Mouse (Mus musculus): Measurements from ENCODE around the gene Olfr835. TPM values are rescaled to one million over a fixed set of nuclear protein-coding genes. Genes with fewer than 3 reads are reported as not detected.

Olfr835 gene
- polyA plus RNA-seq (2012; fragmentation: generic; extraction: Trizol), result not detected
- long read RNA-seq, experiment 1, result 0 reads
- long read RNA-seq, experiment 2, result 0 reads

- no peaks in the 10 kb centered on the region for H3K79me2 ChIP-seq (ENCODE audit: control insufficient read depth, insufficient read depth)
- no peaks in the 10 kb centered on the region for H3K36me3 ChIP-seq (ENCODE audit: control insufficient read depth, insufficient read depth)
- TF ChIP-seq USF1 (IDR thresholded peaks at IDR 0.05; ENCODE audit: low read depth) (no peak), MYOD1 (IDR thresholded peaks at IDR 0.05; ENCODE audit: control insufficient read depth, insufficient read length, low read depth) (no peak)
- no peak within 1 kb of the TSS for H3K4me3 ChIP-seq (ENCODE audit: insufficient read depth, poor library complexity, severe bottlenecking)
- H3K27me3 ChIP-seq (ENCODE audit: control insufficient read depth, insufficient read depth, insufficient read length), result no peaks in the 10 kb centered on the region
- no peak within 1 kb of the TSS for H3ac ChIP-seq (ENCODE audit: control insufficient read depth, insufficient read length, low read depth)
- no peaks in the 10 kb centered on the region for H3K79me3 ChIP-seq (ENCODE audit: low read depth)
Observed at GRCm38 (mm10) chr9:19032435-19032834, at the start of gene Olfr835. Gene Olfr835 (plus strand): TSS chr9:19032735.

GRCm38 (mm10) chr9:18987690-18988089 is 44.8 kb upstream of the Olfr835 start, which contains the start of gene Olfr834:
Gene Olfr834 (plus strand): TSS chr9:18987990.
- no peak within 1 kb of the TSS for H3ac ChIP-seq (ENCODE audit: control insufficient read depth, insufficient read length, low read depth)
- TF ChIP-seq MYOD1 (IDR thresholded peaks at IDR 0.05; ENCODE audit: control insufficient read depth, insufficient read length, low read depth), result no peak
- TF ChIP-seq CEBPB (IDR thresholded peaks at IDR 0.05; ENCODE audit: low read depth), result no peak
- TF ChIP-seq MYOG (IDR thresholded peaks at IDR 0.05; ENCODE audit: control insufficient read depth, extremely low read depth, insufficient read length), result no peak
- TF ChIP-seq MAX (IDR thresholded peaks at IDR 0.05), result no peak
- TF ChIP-seq FOSL1 (IDR thresholded peaks at IDR 0.05; ENCODE audit: insufficient read depth, low read length, poor library complexity, severe bottlenecking), result no peak
- no peak for TF ChIP-seq USF1 (IDR thresholded peaks at IDR 0.05; ENCODE audit: low read depth)
- TF ChIP-seq CTCF (IDR thresholded peaks at IDR 0.05; ENCODE audit: control insufficient read depth, insufficient read depth, insufficient read length), result no peak
- H3K79me2 ChIP-seq (ENCODE audit: control insufficient read depth, insufficient read depth), result no peaks in the 10 kb centered on the region
- H3K27me3 ChIP-seq (ENCODE audit: control insufficient read depth, insufficient read depth, insufficient read length), result no peaks in the 10 kb centered on the region
- H3K36me3 ChIP-seq (ENCODE audit: control insufficient read depth, insufficient read depth), result no peaks in the 10 kb centered on the region
- H3K4me3 ChIP-seq (ENCODE audit: insufficient read depth, poor library complexity, severe bottlenecking), result no peak within 1 kb of the TSS
- no peaks in the 10 kb centered on the region for H3K79me3 ChIP-seq (ENCODE audit: low read depth)

- no peaks in the 10 kb centered on the region for H3K27me3 ChIP-seq (ENCODE audit: control insufficient read depth, insufficient read depth, insufficient read length)
- no peak overlapping the region for H3K4me3 ChIP-seq (ENCODE audit: insufficient read depth, poor library complexity, severe bottlenecking)
- no peaks in the 10 kb centered on the region for H3K79me2 ChIP-seq (ENCODE audit: control insufficient read depth, insufficient read depth)
- H3ac ChIP-seq (ENCODE audit: control insufficient read depth, insufficient read length, low read depth), result no peak overlapping the region
- TF ChIP-seq MYOD1 (IDR thresholded peaks at IDR 0.05; ENCODE audit: control insufficient read depth, insufficient read length, low read depth), result no peak
- TF ChIP-seq CEBPB (IDR thresholded peaks at IDR 0.05; ENCODE audit: low read depth), result no peak
- TF ChIP-seq MYOG (IDR thresholded peaks at IDR 0.05; ENCODE audit: control insufficient read depth, extremely low read depth, insufficient read length), result no peak
- TF ChIP-seq CTCF (IDR thresholded peaks at IDR 0.05; ENCODE audit: control insufficient read depth, insufficient read depth, insufficient read length), result no peak
- TF ChIP-seq USF1 (IDR thresholded peaks at IDR 0.05; ENCODE audit: low read depth), result no peak
- no peak for TF ChIP-seq MAX (IDR thresholded peaks at IDR 0.05)
- TF ChIP-seq FOSL1 (IDR thresholded peaks at IDR 0.05; ENCODE audit: insufficient read depth, low read length, poor library complexity, severe bottlenecking), result no peak
- H3K36me3 ChIP-seq (ENCODE audit: control insufficient read depth, insufficient read depth), result no peaks in the 10 kb centered on the region
- no peaks in the 10 kb centered on the region for H3K79me3 ChIP-seq (ENCODE audit: low read depth)
Observed at GRCm38 (mm10) chr9:19084986-19085385, 52.5 kb downstream of the Olfr835 start.

Other genes with a start within 250 kb of the Olfr835 start
- gene Olfr828, start 213.2 kb upstream of the Olfr835 start, polyA plus RNA-seq (2012; fragmentation: generic; extraction: Trizol), result not detected
- not detected for gene Olfr829, start 177.8 kb upstream of the Olfr835 start, polyA plus RNA-seq (2012; fragmentation: generic; extraction: Trizol)
- gene Olfr830, start 158.0 kb upstream of the Olfr835 start, polyA plus RNA-seq (2012; fragmentation: generic; extraction: Trizol), result not detected
- not detected for gene Olfr832, start 95.6 kb upstream of the Olfr835 start, polyA plus RNA-seq (2012; fragmentation: generic; extraction: Trizol)
- gene Olfr834, start 44.7 kb upstream of the Olfr835 start, polyA plus RNA-seq (2012; fragmentation: generic; extraction: Trizol), result not detected
- gene Olfr836, start 87.6 kb downstream of the Olfr835 start, polyA plus RNA-seq (2012; fragmentation: generic; extraction: Trizol), result not detected
- gene Olfr837, start 103.6 kb downstream of the Olfr835 start, polyA plus RNA-seq (2012; fragmentation: generic; extraction: Trizol), result not detected
- gene Olfr839-ps1, start 144.6 kb downstream of the Olfr835 start, polyA plus RNA-seq (2012; fragmentation: generic; extraction: Trizol), result under 0.01 TPM
- not detected for gene Olfr843, start 219.3 kb downstream of the Olfr835 start, polyA plus RNA-seq (2012; fragmentation: generic; extraction: Trizol)

Measured in C2C12 (cell line).